Mouse (Mus musculus) erythroblast, embryonic 14.5 days (primary cell): ENCODE measurements around the gene Gusb.

ENCODE experiments used
- GATA1 ChIP-seq: IDR thresholded peaks from 2 replicates; pipeline ENCODE4 v1.6.1; 2012; ENCODE audit warnings: low read length, inconsistent platforms, mixed read lengths
- TAL1 ChIP-seq: IDR thresholded peaks from 3 replicates; pipeline ENCODE4 v1.6.1; 2012; ENCODE audit warnings: low read length, inconsistent platforms, mixed read lengths

DNA sequence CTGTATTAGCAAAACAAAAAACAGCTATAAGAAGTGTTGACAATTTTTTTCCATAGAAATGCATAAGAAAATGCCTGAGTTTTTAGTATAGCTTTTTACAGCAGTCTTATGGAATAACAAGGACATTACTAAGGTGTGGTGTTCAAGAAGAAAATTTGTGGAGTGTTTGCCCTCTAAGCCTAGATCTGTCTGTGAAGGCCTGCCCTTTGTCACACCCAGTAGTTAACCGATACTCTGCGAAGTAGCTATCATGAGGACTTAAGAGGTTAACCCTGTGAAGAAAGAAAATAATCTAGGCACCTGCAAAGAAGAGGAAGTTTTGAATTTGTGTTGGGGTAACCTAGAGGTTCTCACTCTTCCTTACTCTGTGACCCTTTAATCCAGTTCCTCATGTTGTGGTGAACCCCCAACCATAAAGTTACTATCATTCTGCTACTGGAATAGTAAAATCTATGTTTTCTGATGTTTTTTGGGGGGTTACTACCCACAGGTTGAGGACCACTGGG, 55.3 kb downstream of the Gusb start:
- TF ChIP-seq GATA1 (no peak), TAL1 (no peak)
